Mouse (Mus musculus) MEL (cell line): ENCODE measurements at regions not wholly inside any gene's neighbourhood (a gene's known extent, or its start where the extent isn't known, plus 50 kb on each side); places are given as distances from the start of the nearest gene placed in this dataset.

ENCODE experiments used
- DNase-seq: peaks from one replicate; pipeline ENCODE4 v3.0.0; 2011; ENCODE audit warnings: low read depth, low spot score
- H3K27ac ChIP-seq: 2 replicates; pipeline ENCODE4 v1.5.1; 2012; ENCODE audit warnings: low read depth, mild to moderate bottlenecking, control low read depth, low read length, moderate library complexity; ENCODE audit not compliant: control insufficient read depth
- H3K27me3 ChIP-seq, 2 experiments: fragments of 150-350 bp in 1 of 2; sonication (generic) in 1 of 2; 2 replicates each; pipeline ENCODE4 v1.6.1; 2012; ENCODE audit warnings: low read length in 2 of 2, mild to moderate bottlenecking in 2 of 2, improper control_type of control experiment in 1 of 2, moderate library complexity in 1 of 2; ENCODE audit not compliant: insufficient read depth in 2 of 2, control insufficient read depth in 1 of 2
- H3K36me3 ChIP-seq, 2 experiments: 2 replicates each; pipeline ENCODE4 v1.6.1; 2012 to 2014; ENCODE audit warnings: low read length in 2 of 2, improper control_type of control experiment in 1 of 2, inconsistent platforms in 1 of 2, mild to moderate bottlenecking in 1 of 2; ENCODE audit not compliant: insufficient read depth in 2 of 2, control insufficient read depth in 1 of 2
- H3K4me1 ChIP-seq, 2 experiments: fragments of 150-350 bp in 1 of 2; sonication (generic) in 1 of 2; 2 replicates each; pipeline ENCODE4 v1.6.1; 2012; ENCODE audit warnings: low read length in 2 of 2, improper control_type of control experiment in 1 of 2, mild to moderate bottlenecking in 1 of 2; ENCODE audit not compliant: insufficient read depth in 2 of 2, control insufficient read depth in 1 of 2
- H3K4me3 ChIP-seq, 2 experiments: fragments of 150-350 bp in 1 of 2; sonication (generic) in 1 of 2; 2 replicates each; pipeline ENCODE4 v1.5.1; 2012; ENCODE audit warnings: low read depth in 2 of 2, low read length in 2 of 2, mild to moderate bottlenecking in 2 of 2, moderate library complexity in 2 of 2, control low read depth in 1 of 2, improper control_type of control experiment in 1 of 2; ENCODE audit not compliant: control insufficient read depth in 1 of 2, insufficient read depth in 1 of 2
- H3K79me2 ChIP-seq: 2 replicates; pipeline ENCODE4 v1.6.1; 2012; ENCODE audit warnings: mild to moderate bottlenecking, low read length, moderate library complexity; ENCODE audit not compliant: control insufficient read depth, poor library complexity, insufficient read depth
- H3K9ac ChIP-seq: 2 replicates; pipeline ENCODE4 v1.6.1; 2012; ENCODE audit warnings: low read depth, mild to moderate bottlenecking, control low read depth, low read length, moderate library complexity; ENCODE audit not compliant: control insufficient read depth, poor library complexity, severe bottlenecking
- H3K9me3 ChIP-seq: fragments of 150-350 bp; sonication (generic); replicated peaks from 2 replicates; pipeline ENCODE4 v1.6.1; 2012; ENCODE audit warnings: mild to moderate bottlenecking, low read length, improper control_type of control experiment, moderate library complexity; ENCODE audit not compliant: insufficient read depth
- BHLHE40 ChIP-seq: IDR thresholded peaks from 2 replicates; pipeline ENCODE4 v1.6.1; 2012; ENCODE audit warnings: low read depth, mild to moderate bottlenecking, inconsistent platforms, low read length, improper control_type of control experiment, borderline replicate concordance
- CHD1 ChIP-seq: IDR thresholded peaks from 2 replicates; pipeline ENCODE4 v1.6.1; 2012; ENCODE audit warnings: low read depth, mild to moderate bottlenecking, inconsistent platforms, low read length, improper control_type of control experiment
- CHD2 ChIP-seq: IDR thresholded peaks from 2 replicates; pipeline ENCODE4 v1.6.1; 2011; ENCODE audit warnings: low read length, improper control_type of control experiment
- CTCF ChIP-seq, 3 experiments: IDR thresholded peaks in 2 of 3; conservative IDR thresholded peaks in 1 of 3; 2 replicates each; pipeline ENCODE4 v1.5.1; 2011 to 2012; ENCODE audit warnings: low read length in 3 of 3, low read depth in 2 of 3, mild to moderate bottlenecking in 2 of 3, improper control_type of control experiment in 1 of 3, inconsistent platforms in 1 of 3, mixed read lengths in 1 of 3, moderate library complexity in 1 of 3; ENCODE audit not compliant: control insufficient read depth in 1 of 3, insufficient read depth in 1 of 3, poor library complexity in 1 of 3, severe bottlenecking in 1 of 3
- E2F4 ChIP-seq: IDR thresholded peaks from 2 replicates; pipeline ENCODE4 v1.6.1; 2011; ENCODE audit warnings: low read depth, low read length, improper control_type of control experiment, borderline replicate concordance
- EP300 ChIP-seq, 2 experiments: IDR thresholded peaks; 2 replicates each; pipeline ENCODE4 v1.6.1; 2011; ENCODE audit warnings: improper control_type of control experiment in 2 of 2, low read length in 2 of 2, low read depth in 1 of 2, mild to moderate bottlenecking in 1 of 2
- ETS1 ChIP-seq: IDR thresholded peaks from 2 replicates; pipeline ENCODE4 v1.6.1; 2012; ENCODE audit warnings: low read depth, mild to moderate bottlenecking, inconsistent platforms, low read length, improper control_type of control experiment, moderate library complexity
- GABPA ChIP-seq: IDR thresholded peaks from 2 replicates; pipeline ENCODE4 v1.6.1; 2012; ENCODE audit warnings: low read depth, mild to moderate bottlenecking, inconsistent platforms, low read length, improper control_type of control experiment, moderate library complexity
- GATA1 ChIP-seq: IDR thresholded peaks from 2 replicates; pipeline ENCODE4 v1.6.1; 2011; ENCODE audit warnings: low read depth, low read length, improper control_type of control experiment
- HCFC1 ChIP-seq: IDR thresholded peaks from 2 replicates; pipeline ENCODE4 v1.6.1; 2012; ENCODE audit warnings: low read depth, mild to moderate bottlenecking, inconsistent platforms, low read length, improper control_type of control experiment, moderate library complexity
- KAT2A ChIP-seq: conservative IDR thresholded peaks from 2 replicates; pipeline ENCODE4 v1.6.1; 2012; ENCODE audit warnings: low read depth, low read length, improper control_type of control experiment, inconsistent platforms
- MAZ ChIP-seq: IDR thresholded peaks from 2 replicates; pipeline ENCODE4 v1.6.1; 2012; ENCODE audit warnings: low read depth, mild to moderate bottlenecking, inconsistent platforms, low read length, improper control_type of control experiment
- MEF2A ChIP-seq: IDR thresholded peaks from 2 replicates; pipeline ENCODE4 v1.6.1; 2014; ENCODE audit warnings: low read depth, mild to moderate bottlenecking, inconsistent platforms, low read length, improper control_type of control experiment; ENCODE audit not compliant: poor library complexity, insufficient replicate concordance, severe bottlenecking; ENCODE audit errors: extremely low read depth
- MYC ChIP-seq: IDR thresholded peaks from 2 replicates; pipeline ENCODE4 v1.6.1; 2011; ENCODE audit warnings: low read depth, mild to moderate bottlenecking, low read length, improper control_type of control experiment, moderate library complexity
- NRF1 ChIP-seq: IDR thresholded peaks from 2 replicates; pipeline ENCODE4 v1.6.1; 2014; ENCODE audit warnings: low read depth, mild to moderate bottlenecking, inconsistent platforms, low read length, improper control_type of control experiment, moderate library complexity; ENCODE audit not compliant: poor library complexity, insufficient read depth, severe bottlenecking
- POLR2A ChIP-seq, 2 experiments: IDR thresholded peaks; 2 replicates each; pipeline ENCODE4 v1.6.1; 2011 to 2012; ENCODE audit warnings: low read length in 2 of 2, mild to moderate bottlenecking in 2 of 2, control low read depth in 1 of 2, improper control_type of control experiment in 1 of 2, low read depth in 1 of 2, moderate library complexity in 1 of 2; ENCODE audit not compliant: control insufficient read depth in 1 of 2, insufficient read depth in 1 of 2, poor library complexity in 1 of 2
- RCOR1 ChIP-seq: IDR thresholded peaks from 2 replicates; pipeline ENCODE4 v1.6.1; 2012; ENCODE audit warnings: low read depth, mild to moderate bottlenecking, inconsistent platforms, low read length, improper control_type of control experiment
- SMC3 ChIP-seq: IDR thresholded peaks from 2 replicates; pipeline ENCODE4 v1.6.1; 2011; ENCODE audit warnings: low read depth, low read length, improper control_type of control experiment
- TAL1 ChIP-seq: IDR thresholded peaks from 2 replicates; pipeline ENCODE4 v1.6.1; 2012; ENCODE audit warnings: mild to moderate bottlenecking, inconsistent platforms, low read length, moderate library complexity, mixed read lengths
- UBTF ChIP-seq: IDR thresholded peaks from 2 replicates; pipeline ENCODE4 v1.6.1; 2012; ENCODE audit warnings: low read depth, mild to moderate bottlenecking, inconsistent platforms, low read length, improper control_type of control experiment, moderate library complexity, borderline replicate concordance; ENCODE audit not compliant: insufficient read depth
- USF1 ChIP-seq: IDR thresholded peaks from 2 replicates; pipeline ENCODE4 v1.6.1; 2014; ENCODE audit warnings: low read depth, mild to moderate bottlenecking, inconsistent platforms, low read length, improper control_type of control experiment, moderate library complexity
- USF2 ChIP-seq, 2 experiments: IDR thresholded peaks; 2 replicates each; pipeline ENCODE4 v1.6.1; 2011 to 2012; ENCODE audit warnings: improper control_type of control experiment in 2 of 2, low read length in 2 of 2, borderline replicate concordance in 1 of 2, inconsistent platforms in 1 of 2, low read depth in 1 of 2, mild to moderate bottlenecking in 1 of 2; ENCODE audit not compliant: insufficient read depth in 1 of 2
- ZMIZ1 ChIP-seq: IDR thresholded peaks from 2 replicates; pipeline ENCODE4 v1.6.1; 2012; ENCODE audit warnings: low read depth, mild to moderate bottlenecking, inconsistent platforms, low read length, improper control_type of control experiment, moderate library complexity
- ZNF384 ChIP-seq: IDR thresholded peaks from 2 replicates; pipeline ENCODE4 v1.6.1; 2012; ENCODE audit warnings: low read depth, mild to moderate bottlenecking, inconsistent platforms, low read length, improper control_type of control experiment

DNA sequence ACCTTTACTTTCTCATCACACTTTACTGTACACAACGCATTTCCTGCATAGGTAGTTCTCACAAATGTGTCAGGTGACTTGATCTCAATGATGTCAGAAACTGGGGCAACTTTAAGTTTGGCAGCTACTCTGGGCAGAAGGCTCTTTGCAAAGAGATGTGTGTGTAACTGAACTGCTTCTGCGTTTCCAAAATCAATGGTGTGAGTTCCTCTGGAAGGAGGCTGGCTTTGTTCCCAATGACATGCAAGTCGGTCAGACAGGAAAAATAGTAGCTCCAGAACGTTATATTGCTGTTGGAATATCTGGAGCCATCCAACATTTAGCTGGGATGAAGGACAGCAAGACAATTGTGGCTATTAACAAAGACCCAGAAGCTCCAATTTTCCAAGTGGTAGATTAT is 106.6 kb downstream of the Actbl2 start:
- Histone ChIP-seq H3K4me3 (no peak overlapping the region), H3K27ac (no peak overlapping the region), H3K36me3 (no peaks in the 10 kb centered on the region), H3K27me3 (peaks cover 0 to 1% of the 10 kb centered on the region in 2 experiments; a peak in 1 of 4 replicates), H3K79me2 (no peaks in the 10 kb centered on the region), H3K9me3 (no peaks in the 10 kb centered on the region), H3K4me1 (no peaks in the 10 kb centered on the region), H3K9ac (no peak overlapping the region)
- TF ChIP-seq EP300 (IDR thresholded peaks at IDR 0.05; ENCODE audit: low read depth in 1 of 2, low read length in 2 of 2) (no peak), BHLHE40 (no peak), SMC3 (no peak), CHD1 (no peak), HCFC1 (no peak), NRF1 (no peak), CHD2 (no peak), RCOR1 (no peak), KAT2A (no peak), USF2 (IDR thresholded peaks at IDR 0.05; ENCODE audit: borderline replicate concordance in 1 of 2, insufficient read depth in 1 of 2, low read depth in 1 of 2, low read length in 2 of 2) (no peak)
- no peak for DNase-seq

DNA sequence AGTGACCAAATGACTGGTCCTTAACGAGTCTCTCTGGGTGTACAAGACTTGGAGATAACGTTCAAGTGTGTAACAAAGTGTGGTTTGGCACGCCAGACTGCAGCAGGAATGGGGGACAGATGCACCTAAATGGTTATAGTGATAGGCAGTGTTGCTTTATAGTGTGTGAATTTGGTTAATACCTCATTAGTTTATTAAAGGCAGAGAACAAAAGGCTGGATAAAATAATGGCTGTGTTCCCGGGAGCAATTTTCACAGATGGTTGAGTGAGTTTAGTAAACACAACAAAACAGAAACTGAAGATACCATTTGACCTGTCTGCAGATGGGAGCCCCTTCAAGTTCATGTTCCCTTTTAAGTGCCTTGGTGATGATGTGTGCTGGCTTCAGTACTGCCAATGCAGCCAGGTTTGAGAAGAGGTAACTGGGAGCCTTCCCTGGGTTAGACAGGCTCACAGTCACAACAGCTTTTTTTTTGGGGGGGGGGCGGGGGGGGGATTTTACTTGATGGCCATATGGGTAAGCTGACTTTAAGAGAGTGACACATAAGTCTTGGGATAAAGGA is 108.4 kb downstream of the Actbl2 start:
- no peak for TF ChIP-seq USF1
- no peak for TF ChIP-seq GATA1
- TF ChIP-seq ZMIZ1, result no peak
- TF ChIP-seq CTCF (IDR thresholded peaks at IDR 0.05 in 2 of 3, conservative IDR thresholded peaks at IDR 0.05 in 1 of 3; ENCODE audit: control insufficient read depth in 1 of 3, insufficient read depth in 1 of 3, low read depth in 2 of 3, low read length in 3 of 3, poor library complexity in 1 of 3, severe bottlenecking in 1 of 3), result no peak
- TF ChIP-seq POLR2A (IDR thresholded peaks at IDR 0.05; ENCODE audit: control insufficient read depth in 1 of 2, insufficient read depth in 1 of 2, low read depth in 1 of 2, low read length in 2 of 2, poor library complexity in 1 of 2), result no peak
- no peak for TF ChIP-seq ETS1
- TF ChIP-seq MEF2A, result no peak
- TF ChIP-seq GABPA, result no peak
- TF ChIP-seq TAL1, result no peak
- no peak for TF ChIP-seq E2F4
- no peak for TF ChIP-seq MAZ
- no peak for TF ChIP-seq CHD2
- no peak for TF ChIP-seq ZNF384
- TF ChIP-seq UBTF, result no peak
- no peak for TF ChIP-seq CHD1
- no peak for TF ChIP-seq MYC
- TF ChIP-seq, all 39 proteins: peak for 0
- H3K4me3 ChIP-seq, result no peak overlapping the region
- no peaks in the 10 kb centered on the region for H3K36me3 ChIP-seq

More for the DNA sequence above, 108.4 kb downstream of the Actbl2 start:
- Histone ChIP-seq H3K4me1 (no peaks in the 10 kb centered on the region), H3K27me3 (peaks cover 0 to 1% of the 10 kb centered on the region in 2 experiments; a peak in 1 of 4 replicates), H3K9ac (no peak overlapping the region), H3K27ac (no peak overlapping the region), H3K9me3 (no peaks in the 10 kb centered on the region), H3K79me2 (no peaks in the 10 kb centered on the region)
- DNase-seq, result no peak
